Mouse (Mus musculus) neural tube, embryonic 10.5 days (tissue): Measurements from ENCODE around the gene Lrrc4c.

Source experiments
- DNase-seq: peaks from one replicate; pipeline ENCODE4 v3.0.0-alpha.2; 2017; ENCODE audit warnings: low spot score; ENCODE audit errors: extremely low spot score

Lrrc4c gene

GRCm38 (mm10) chr2:96317387-96318299 is at the start of gene Lrrc4c:
TSS of gene Lrrc4c (plus strand) at chr2:96318169.
- peak; percentile 31 for DNase-seq

- no peak for DNase-seq
Measured at GRCm38 (mm10) chr2:96275061-96275460, 42.9 kb upstream of the Lrrc4c start.

DNA sequence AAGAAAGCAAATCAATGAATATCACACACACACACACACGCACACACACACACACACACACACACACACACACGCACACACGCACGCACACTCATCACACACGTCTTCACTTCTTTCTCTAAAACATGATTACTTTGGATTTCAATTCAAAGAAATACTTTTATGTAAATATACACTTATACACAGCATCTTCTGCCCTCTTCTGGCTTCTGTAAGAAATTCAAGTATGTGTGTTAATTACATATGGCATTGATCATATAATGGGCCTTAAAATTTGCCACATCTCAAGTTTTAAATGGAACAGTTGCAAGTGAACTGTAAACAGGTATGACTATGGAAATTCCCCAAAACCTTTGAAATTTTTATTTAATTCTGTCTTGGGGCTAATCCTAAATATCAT is 35.0 kb upstream of the Lrrc4c start:
- no peak for DNase-seq

GRCm38 (mm10) chr2:96287512-96287911 is 30.5 kb upstream of the Lrrc4c start:
- DNase-seq, result no peak

- DNase-seq, result no peak
Measured at GRCm38 (mm10) chr2:96290541-96290940, 27.4 kb upstream of the Lrrc4c start.

DNA sequence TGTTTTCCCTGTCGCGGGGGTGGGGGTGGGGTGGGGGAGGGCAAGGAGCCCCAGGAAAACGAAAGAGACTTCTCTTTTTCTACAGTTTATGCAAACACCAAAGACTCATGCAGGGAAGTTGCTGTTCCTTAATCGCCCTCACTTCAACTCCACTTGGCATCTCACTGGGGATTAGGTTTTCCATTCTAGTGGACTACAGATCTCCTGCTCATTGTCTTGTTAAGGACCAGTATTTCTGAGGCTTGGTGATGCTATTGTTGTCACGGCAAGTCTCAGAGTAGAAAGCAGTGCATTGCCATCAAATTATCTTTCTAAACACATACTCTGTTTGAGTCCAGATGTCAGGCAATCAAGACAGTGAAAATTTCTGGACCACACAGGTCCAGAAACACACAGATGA is 2.9 kb upstream of the Lrrc4c start:
- no peak for DNase-seq

DNA sequence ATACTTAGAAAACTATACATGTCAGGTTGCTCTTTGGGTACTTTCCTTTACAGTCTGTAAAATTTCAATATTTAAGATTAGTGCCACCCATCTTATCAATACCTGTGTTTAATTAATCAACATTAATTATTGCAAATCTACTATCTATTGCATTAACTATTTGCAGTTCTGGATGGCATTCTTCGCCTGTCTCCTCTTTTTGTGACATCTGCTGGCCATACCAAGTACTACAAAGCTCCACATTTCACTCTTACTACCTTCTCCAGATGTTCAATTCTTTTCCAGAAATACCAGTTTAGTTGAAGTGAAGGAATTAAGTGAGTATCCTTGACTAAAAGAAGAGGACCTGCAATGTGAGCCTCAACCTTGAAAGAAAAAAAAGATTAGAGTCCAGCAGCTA is 1.4 kb upstream of the Lrrc4c start:
- no peak for DNase-seq

DNA sequence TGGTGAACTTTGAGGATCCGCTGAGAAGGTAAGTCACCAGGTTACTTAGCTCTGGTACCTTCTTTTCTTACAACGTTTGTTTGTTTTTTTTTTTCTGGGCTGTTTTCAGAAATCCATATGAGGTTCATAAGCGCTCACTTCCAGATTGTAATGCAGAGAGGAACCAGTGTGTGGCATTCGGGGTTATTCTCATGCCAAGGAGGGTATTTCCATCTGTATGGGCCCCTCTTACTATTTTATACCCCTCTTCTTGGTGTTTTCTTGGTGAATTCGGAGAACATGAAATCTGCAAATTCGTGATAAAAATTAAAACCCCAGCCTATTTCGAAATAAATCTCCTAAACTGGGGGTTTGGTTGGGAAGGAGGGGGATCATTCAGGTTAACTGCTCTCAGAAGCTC is 587 bp downstream of the Lrrc4c start:
- DNase-seq, result no peak

GRCm38 (mm10) chr2:96319201-96319600 is 1.2 kb downstream of the Lrrc4c start:
- DNase-seq, result no peak

DNA sequence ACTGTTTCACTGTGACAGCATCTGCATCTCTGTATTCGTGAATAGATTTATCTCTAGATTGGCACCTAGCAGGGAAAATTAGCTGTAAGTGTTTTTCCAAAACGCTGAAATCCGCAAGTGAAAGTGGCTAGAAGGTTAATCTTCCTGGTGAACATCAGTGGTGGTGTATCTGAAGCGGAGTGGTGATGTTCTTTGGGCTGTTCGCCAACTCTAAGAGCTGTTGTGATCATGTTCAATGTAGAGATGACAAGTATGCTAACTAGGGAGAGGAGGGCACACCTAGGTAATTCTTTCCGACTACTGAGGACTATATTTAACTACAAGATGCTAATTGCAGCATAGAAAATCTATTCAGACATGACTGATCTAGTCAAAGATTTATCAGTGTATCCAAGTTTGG is 1.7 kb downstream of the Lrrc4c start:
- no peak for DNase-seq

DNA sequence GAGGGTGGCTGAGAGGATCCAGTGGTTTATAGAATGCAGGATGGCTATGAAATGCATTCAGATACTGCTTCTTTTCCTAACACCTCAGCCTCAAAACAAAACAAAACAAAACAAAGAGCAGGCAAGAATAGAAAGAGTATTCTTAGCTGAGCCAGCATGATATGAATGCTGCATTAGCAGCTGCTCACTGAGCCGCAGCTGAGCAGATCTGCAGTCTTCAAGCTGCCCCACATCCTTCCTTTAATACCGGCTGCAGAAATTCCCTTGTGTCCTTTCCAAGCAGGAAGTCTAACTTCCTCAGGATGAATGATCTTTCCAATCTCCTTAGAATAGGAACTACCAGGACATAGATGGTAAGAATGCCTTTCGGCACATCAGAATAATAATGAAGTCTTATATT is 16.7 kb downstream of the Lrrc4c start:
- no peak for DNase-seq

DNA sequence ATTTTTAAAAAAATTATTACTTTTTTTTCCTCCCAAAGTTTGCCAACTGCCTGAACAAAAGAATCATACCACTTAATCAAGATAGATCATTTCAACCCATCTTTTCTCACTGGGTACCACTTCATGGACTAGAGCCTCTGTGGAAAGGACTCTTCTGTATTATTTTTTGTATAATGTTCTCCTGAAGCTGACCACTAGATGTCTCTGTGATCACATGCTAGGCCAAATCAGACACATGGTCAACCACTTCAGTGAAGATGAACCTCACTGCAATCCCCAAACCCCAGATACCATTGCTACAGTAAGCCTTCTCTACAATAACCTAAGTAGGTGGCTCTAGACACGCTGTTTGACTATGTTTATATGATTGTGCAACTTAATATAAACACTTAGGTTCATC is 19.4 kb downstream of the Lrrc4c start:
- DNase-seq, result no peak

DNA sequence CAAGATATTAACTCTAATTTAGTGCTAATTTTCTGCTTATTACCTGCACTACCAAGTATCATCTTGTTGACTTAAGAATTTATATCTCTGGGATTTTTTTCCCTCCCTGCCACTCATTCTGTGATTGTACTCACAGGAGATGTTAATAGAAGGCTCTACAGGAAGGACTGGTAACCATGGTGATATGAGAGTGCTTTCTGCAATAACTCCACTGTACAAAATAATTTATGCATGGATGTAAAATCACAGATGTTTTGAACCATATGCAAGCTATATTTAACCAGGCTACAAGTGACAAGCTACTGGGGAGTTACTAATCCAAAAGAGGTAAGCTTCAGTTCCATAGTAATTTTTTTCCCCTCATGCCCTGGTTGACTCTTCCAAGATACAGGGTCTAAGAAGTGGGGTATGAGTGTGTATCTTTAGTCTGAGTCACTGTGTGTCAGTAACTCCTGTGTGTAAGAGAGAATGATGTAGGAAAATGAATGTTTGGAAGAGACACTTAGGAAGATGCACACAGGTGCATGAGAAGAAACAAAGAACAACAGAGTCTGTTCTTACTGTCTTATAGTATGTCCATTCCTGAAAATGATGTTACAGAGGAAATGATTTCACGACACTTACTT is 83.3 kb downstream of the Lrrc4c start:
- DNase-seq, result no peak

DNA sequence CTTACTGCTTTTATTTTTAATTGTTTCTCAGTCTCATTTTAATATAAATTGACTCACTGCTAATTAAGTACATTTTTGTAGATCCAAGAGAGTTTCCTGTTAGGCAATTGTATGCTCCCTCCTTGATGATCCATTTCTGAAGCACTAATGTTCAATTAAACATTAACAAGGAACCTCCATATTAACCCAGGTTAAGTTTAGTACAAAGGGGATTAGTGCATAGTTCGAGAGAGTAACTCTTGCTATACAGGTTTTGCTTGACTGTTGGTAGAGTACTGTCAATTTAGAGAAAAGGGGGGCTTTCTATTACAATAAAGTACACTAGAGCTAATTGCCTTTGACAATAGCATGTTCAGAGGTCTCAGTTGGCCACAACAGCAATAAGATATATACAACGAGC is 84.5 kb downstream of the Lrrc4c start:
- no peak for DNase-seq

DNA sequence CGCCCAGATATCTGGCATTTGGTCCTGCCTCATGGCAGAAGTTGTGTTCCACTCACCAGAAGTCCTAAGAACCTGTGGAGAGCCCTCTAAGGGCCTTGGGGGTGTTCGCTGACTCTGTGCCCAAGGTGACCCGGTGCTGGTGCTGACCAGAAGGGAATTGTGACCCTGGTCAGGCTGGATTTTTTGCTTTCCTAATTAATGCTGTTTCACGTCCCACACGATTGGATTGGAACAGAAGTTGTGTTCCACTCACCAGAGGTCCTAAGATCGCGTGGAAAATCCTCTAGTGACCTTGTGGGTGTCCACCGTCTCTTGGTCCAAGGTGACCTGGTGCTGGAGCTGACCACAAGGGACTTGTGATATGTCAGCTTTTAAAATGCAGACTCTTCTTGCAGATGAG is 88.9 kb downstream of the Lrrc4c start:
- DNase-seq, result no peak

- DNase-seq, result no peak
Measured at GRCm38 (mm10) chr2:96411182-96411581, 93.2 kb downstream of the Lrrc4c start.

- no peak for DNase-seq
Measured at GRCm38 (mm10) chr2:96461566-96461965, 143.6 kb downstream of the Lrrc4c start.

GRCm38 (mm10) chr2:96475674-96476073 is 157.7 kb downstream of the Lrrc4c start:
- no peak for DNase-seq

DNA sequence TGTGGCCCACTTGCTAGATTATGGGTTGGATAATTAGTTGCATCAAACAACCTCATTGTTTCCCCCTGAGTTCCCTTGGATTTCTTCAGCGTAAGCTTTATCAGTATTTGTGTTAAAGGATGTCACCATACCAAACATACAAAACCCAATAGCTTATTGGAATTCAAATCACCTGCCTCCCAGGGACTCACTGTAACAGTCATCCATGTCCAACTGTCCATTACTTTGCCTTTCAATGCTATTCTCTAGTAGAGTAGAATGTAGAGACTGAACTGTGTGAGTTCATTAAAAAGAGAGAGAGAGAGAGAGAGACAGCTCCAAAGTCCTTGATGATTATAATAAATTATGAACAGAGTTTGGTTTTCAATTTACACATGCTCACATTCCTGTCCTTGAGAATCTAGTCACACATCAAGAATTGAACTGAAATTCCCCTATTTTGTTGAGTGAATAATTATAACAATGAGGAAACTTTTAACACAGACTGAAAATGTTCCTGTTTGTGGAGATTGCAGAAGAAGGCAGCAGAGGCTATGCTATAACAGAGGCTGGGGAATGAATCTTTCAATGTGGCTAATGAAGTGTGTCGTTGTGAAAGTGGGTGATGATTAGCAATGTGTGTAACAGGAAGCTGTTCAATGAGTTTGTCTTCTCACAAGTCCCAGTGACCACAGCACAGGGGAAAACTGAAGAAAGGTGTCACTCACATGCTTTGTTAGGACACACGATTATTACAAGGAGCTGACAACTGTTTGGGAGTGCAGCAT is 181.3 kb downstream of the Lrrc4c start:
- no peak for DNase-seq

- DNase-seq, result no peak
Measured at GRCm38 (mm10) chr2:96504140-96504539, 186.2 kb downstream of the Lrrc4c start.

DNA sequence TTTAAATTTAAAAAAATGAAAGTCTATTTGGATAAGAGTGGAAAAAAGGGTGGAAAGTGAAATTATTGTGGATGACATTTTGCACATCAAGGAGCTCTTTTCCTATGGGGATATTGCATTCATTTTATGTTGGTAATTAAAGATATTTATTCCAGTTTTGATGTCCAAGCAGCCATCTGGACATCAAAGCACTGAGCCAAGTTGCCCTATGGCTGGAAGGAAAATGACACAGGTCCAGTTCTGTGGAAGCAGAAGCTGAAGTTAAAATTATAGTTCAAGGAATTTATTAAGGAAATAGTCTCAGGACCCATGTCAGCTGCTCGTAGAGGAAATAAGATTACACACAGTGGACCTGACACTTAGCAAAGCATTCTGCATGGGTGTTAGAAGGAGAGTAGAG is 187.7 kb downstream of the Lrrc4c start:
- DNase-seq, result no peak

- DNase-seq, result no peak
Measured at GRCm38 (mm10) chr2:96508991-96509390, 191.0 kb downstream of the Lrrc4c start.
